Mouse (Mus musculus) liver, embryonic 14.5 days (tissue): Measurements from ENCODE around the gene Slc2a1.

Source experiments
- CTCF ChIP-seq: IDR thresholded peaks from 2 replicates; pipeline ENCODE4 v1.5.1; 2016; ENCODE audit warnings: antibody characterized with exemption, low read depth, control low read depth
- EP300 ChIP-seq: IDR thresholded peaks from 2 replicates; pipeline ENCODE4 v1.6.1; 2016; ENCODE audit warnings: antibody characterized with exemption, low read depth

GRCm38 (mm10) chr4:119102350-119103126, 6.0 kb upstream of the Slc2a1 start:
- TF ChIP-seq CTCF (no peak), EP300 (no peak)
